13 mouse cellular contexts compared by ENCODE assay signal in genomic region chr11:76836317-76836716, GRCm38 (mm10). TPM values are rescaled to one million over a fixed set of nuclear protein-coding genes. Genes with fewer than 3 reads are reported as not detected.
DNase-seq lines count a peak whose midpoint lies in the region; ATAC-seq and TF ChIP-seq lines count a peak whose summit lies in the region.
"Had no signal": no experiment of that assay in that cellular context is flagged by ENCODE, and none has a peak within 500 bp of the region (broad histone marks: within the 10 kb centered on the region; RNA-seq: fewer than 3 reads in every experiment).

No protein-coding gene starts in this region.

- TF ChIP-seq POLR2A in heart, adult 2 months (IDR thresholded peaks at IDR 0.05; ENCODE audit: insufficient read depth, low read depth, low read length): no peak
- TF ChIP-seq POLR2A in thymus, adult 2 months (IDR thresholded peaks at IDR 0.05; ENCODE audit: control insufficient read depth, extremely low read depth, insufficient read depth, low read length, poor library complexity): no peak

- H3K36me3 ChIP-seq in heart, adult 2 months (ENCODE audit: control insufficient read depth, insufficient read depth, low read length): peaks cover 1% of the 10 kb centered on the region; the same call in 1 of the 2 replicates
- no peaks in the 10 kb centered on the region for H3K36me3 ChIP-seq in liver, embryonic 11.5 days (ENCODE audit: control insufficient read depth, insufficient read depth, low read length)
- H3K36me3 ChIP-seq in liver, postnatal 0 days (replicated peaks; ENCODE audit: insufficient read depth, low read length): peaks cover 14% of the 10 kb centered on the region
- peaks cover 13% of the 10 kb centered on the region for H3K36me3 ChIP-seq in heart, embryonic 14.5 days (ENCODE audit: control insufficient read depth, insufficient read depth, low read length)
- no peaks in the 10 kb centered on the region for H3K36me3 ChIP-seq in thymus, adult 2 months (ENCODE audit: control insufficient read depth, insufficient read depth, low read length)

- peak overlapping the region; percentile 34; the same call in 1 of the 2 replicates for H3K27ac ChIP-seq in heart, adult 2 months
- peak overlapping the region; percentile 79; the same call in 1 of the 2 replicates for H3K27ac ChIP-seq in liver, embryonic 11.5 days (ENCODE audit: low read depth, low read length)
- no peak overlapping the region for H3K27ac ChIP-seq in liver, postnatal 0 days (ENCODE audit: low read depth)
- peak overlapping the region in 1 of 2 experiments; percentile 73; a peak in 2 of 4 replicates for H3K27ac ChIP-seq in heart, embryonic 14.5 days (replicated peaks in 1 of 2; ENCODE audit: control insufficient read depth in 1 of 2, insufficient read depth in 1 of 2, low read depth in 2 of 2, low read length in 2 of 2)
- no peak overlapping the region for H3K27ac ChIP-seq in thymus, adult 2 months (ENCODE audit: control insufficient read depth, insufficient read depth, low read length)
- H3K27ac ChIP-seq: neural tube, embryonic 15.5 days had no signal

- no peak for TF ChIP-seq EP300 in heart, adult 2 months (IDR thresholded peaks at IDR 0.05; ENCODE audit: insufficient read depth, low read depth, low read length)
- no peak for TF ChIP-seq EP300 in liver, postnatal 0 days (IDR thresholded peaks at IDR 0.05; ENCODE audit: low read depth)

- no peak overlapping the region for H3K9ac ChIP-seq in heart, adult 2 months (ENCODE audit: low read depth, low read length)
- H3K9ac ChIP-seq in liver, embryonic 11.5 days (ENCODE audit: low read depth, low read length): 0 out of 2 replicates have a peak overlapping the region, but pooled peaks have one; percentile 25
- no peak overlapping the region for H3K9ac ChIP-seq in liver, postnatal 0 days (replicated peaks)
- H3K9ac ChIP-seq in heart, embryonic 14.5 days (ENCODE audit: low read length): peak overlapping the region; percentile 22; the same call in 1 of the 2 replicates
- H3K9ac ChIP-seq: neural tube, embryonic 15.5 days had no signal

- ATAC-seq in liver, embryonic 11.5 days (replicated peaks; ENCODE audit: low FRiP score): no peak
- no peak for ATAC-seq in liver, postnatal 0 days
- no peak for ATAC-seq in heart, embryonic 14.5 days (ENCODE audit: insufficient number of reproducible peaks, insufficient read depth, low FRiP score, low read depth)
- ATAC-seq: inflammation-experienced regulatory T-cells, adult 6 months had no signal

- H3K79me2 ChIP-seq in heart, adult 2 months (replicated peaks; ENCODE audit: control insufficient read depth, insufficient read depth, low read length): peaks cover 4% of the 10 kb centered on the region; the same call in 1 of the 2 replicates

- intact Hi-C loops in heart, adult 2 months (cut with DNase I): no loop called here

- peak overlapping the region; percentile 47 for H3K4me2 ChIP-seq in liver, embryonic 11.5 days
- H3K4me2 ChIP-seq in liver, postnatal 0 days (ENCODE audit: low read depth, low read length): no peak overlapping the region
- no peak overlapping the region for H3K4me2 ChIP-seq in heart, embryonic 14.5 days (ENCODE audit: low read length)
- H3K4me2 ChIP-seq: midbrain, embryonic 11.5 days; neural tube, embryonic 15.5 days had no signal

- peak in 1 of 2 experiments; percentile 11 for DNase-seq in heart, adult 2 months
- DNase-seq in heart, adult 8-10 months (ENCODE audit: low spot score): no peak
- no peak for DNase-seq in liver, embryonic 11.5 days (ENCODE audit: low spot score)
- no peak for DNase-seq in liver, postnatal 0 days
- DNase-seq in lung, postnatal 25 days (ENCODE audit: low spot score): peak; percentile 16
- DNase-seq in thymus, adult 2 months: no peak
- DNase-seq in left cerebral cortex, adult 9 months (ENCODE audit: low spot score in 2 of 2): no peak
- DNase-seq: gastrocnemius, postnatal 25 days; thymus, postnatal 36 days had no signal

- no peaks in the 10 kb centered on the region for H3K4me1 ChIP-seq in heart, adult 2 months (ENCODE audit: control insufficient read depth, insufficient read depth, low read length)
- H3K4me1 ChIP-seq in liver, embryonic 11.5 days (replicated peaks; ENCODE audit: control insufficient read depth, insufficient read depth, low read length): peaks cover 39% of the 10 kb centered on the region
- H3K4me1 ChIP-seq in liver, postnatal 0 days (ENCODE audit: insufficient read depth): no peaks in the 10 kb centered on the region; the same call in none of the 2 replicates
- H3K4me1 ChIP-seq in heart, embryonic 14.5 days (ENCODE audit: control insufficient read depth in 2 of 2, insufficient read depth in 2 of 2, low read length in 2 of 2): peaks cover 3 to 16% of the 10 kb centered on the region in 2 experiments
- no peaks in the 10 kb centered on the region for H3K4me1 ChIP-seq in thymus, adult 2 months (replicated peaks; ENCODE audit: control insufficient read depth, insufficient read depth, low read length)
- H3K4me1 ChIP-seq: neural tube, embryonic 15.5 days had no signal

- H3K27me3 ChIP-seq in heart, adult 2 months (ENCODE audit: control insufficient read depth, insufficient read depth, low read length): no peaks in the 10 kb centered on the region
- no peaks in the 10 kb centered on the region for H3K27me3 ChIP-seq in liver, embryonic 11.5 days (replicated peaks; ENCODE audit: control insufficient read depth, insufficient read depth, low read length)
- H3K27me3 ChIP-seq in liver, postnatal 0 days (ENCODE audit: insufficient read depth, low read length): no peaks in the 10 kb centered on the region
- H3K27me3 ChIP-seq in heart, embryonic 14.5 days (ENCODE audit: control insufficient read depth, insufficient read depth, low read length): no peaks in the 10 kb centered on the region
- no peaks in the 10 kb centered on the region for H3K27me3 ChIP-seq in thymus, adult 2 months (ENCODE audit: control insufficient read depth, insufficient read depth, low read length)
- H3K27me3 ChIP-seq: neural tube, embryonic 15.5 days had no signal

- 41% methylated on average over 6 of the region's 6 CpGs for WGBS in heart, adult 2 months
- 80% methylated on average over 6 of the region's 6 CpGs for WGBS in liver, embryonic 11.5 days
- 74% methylated on average over 6 of the region's 6 CpGs for WGBS in liver, postnatal 0 days (ENCODE audit: insufficient replicate concordance)
- WGBS in heart, embryonic 14.5 days: 50% methylated on average over 6 of the region's 6 CpGs
- 95% methylated on average over 6 of the region's 6 CpGs for WGBS in thymus, adult 2 months

- H3K4me3 ChIP-seq in heart, adult 2 months: no peak overlapping the region
- H3K4me3 ChIP-seq in liver, embryonic 11.5 days (ENCODE audit: low read depth, low read length): no peak overlapping the region
- no peak overlapping the region for H3K4me3 ChIP-seq in liver, postnatal 0 days (ENCODE audit: low read depth, low read length)
- no peak overlapping the region for H3K4me3 ChIP-seq in heart, embryonic 14.5 days (ENCODE audit: control insufficient read depth in 1 of 2, insufficient read depth in 1 of 2, low read depth in 1 of 2, low read length in 2 of 2)
- H3K4me3 ChIP-seq in thymus, adult 2 months (ENCODE audit: control insufficient read depth, insufficient read depth, low read length): no peak overlapping the region
- H3K4me3 ChIP-seq: neural tube, embryonic 15.5 days had no signal

- H3K9me3 ChIP-seq in liver, embryonic 11.5 days (ENCODE audit: control insufficient read depth, low read length): no peaks in the 10 kb centered on the region
- H3K9me3 ChIP-seq in liver, postnatal 0 days (ENCODE audit: low read length): no peaks in the 10 kb centered on the region
- no peaks in the 10 kb centered on the region for H3K9me3 ChIP-seq in heart, embryonic 14.5 days (ENCODE audit: control insufficient read depth, low read length)
- H3K9me3 ChIP-seq: neural tube, embryonic 15.5 days had no signal

- TF ChIP-seq CTCF in heart, adult 2 months (IDR thresholded peaks at IDR 0.05): no peak
- TF ChIP-seq CTCF in liver, postnatal 0 days (IDR thresholded peaks at IDR 0.05; ENCODE audit: low read depth): no peak
- no peak for TF ChIP-seq CTCF in thymus, adult 2 months (IDR thresholded peaks at IDR 0.05; ENCODE audit: borderline replicate concordance, control insufficient read depth, extremely low read depth, insufficient read depth, low read length, poor library complexity)

RNA-seq across cellular contexts. Expression of gene Cpd, which starts 10.5 kb away (rescaled TPM):
- total RNA-seq in heart, adult 2 months (2021): 10 to 100 TPM; 34.8 to 39.7 TPM
- polyA plus RNA-seq in heart, adult 2 months (2012; rRNA removed): 16.8 and 34.5 TPM in 2 replicates
- total RNA-seq in heart, adult 8-10 months (2022): 10 to 100 TPM; 32.8 to 38.8 (median 37.0) TPM
- polyA plus RNA-seq in liver, embryonic 11.5 days (2014; fragmentation: Nextera tagmentation; extraction: Ambion mirVana): 14.4 and 14.5 TPM in 2 replicates
- 3.3 and 3.7 TPM in 2 replicates for polyA plus RNA-seq in liver, postnatal 0 days (2015; fragmentation: Nextera tagmentation; extraction: Ambion mirVana)
- polyA plus RNA-seq in heart, embryonic 14.5 days (2014; fragmentation: Nextera tagmentation; extraction: Ambion mirVana): 23.4 and 24.1 TPM in 2 replicates
- polyA plus RNA-seq in thymus, adult 2 months (2012; rRNA removed): 6.7 and 7.5 TPM in 2 replicates

Comparison
In these comparisons a context has a peak if more than half of its experiments do, and no peak if none do; other contexts are left out.
1. H3K27ac ChIP-seq: peak in heart, adult 2 months (single experiment) and liver, embryonic 11.5 days (single experiment); none in liver, postnatal 0 days (single experiment) and thymus, adult 2 months (single experiment).
2. H3K9ac ChIP-seq: peak in liver, embryonic 11.5 days (single experiment) and heart, embryonic 14.5 days (single experiment); none in heart, adult 2 months (single experiment) and liver, postnatal 0 days (single experiment).